In genomic region chr13:52108349-52108921, GRCm38 (mm10) we compare ENCODE assay signal across 15 mouse cellular contexts.
DNase-seq lines count a peak whose midpoint lies in the region; ATAC-seq and TF ChIP-seq lines count a peak whose summit lies in the region.
"Had no signal": no experiment of that assay in that cellular context is flagged by ENCODE, and none has a peak within 500 bp of the region (broad histone marks: within the 10 kb centered on the region; RNA-seq: fewer than 3 reads in every experiment).

No protein-coding gene starts in this region.

- no peaks in the 10 kb centered on the region for H3K9me3 ChIP-seq in embryonic facial prominence, embryonic 14.5 days (ENCODE audit: control insufficient read depth, low read length)
- H3K9me3 ChIP-seq in hindbrain, embryonic 11.5 days (ENCODE audit: control insufficient read depth, low read length): no peaks in the 10 kb centered on the region
- no peaks in the 10 kb centered on the region for H3K9me3 ChIP-seq in midbrain, embryonic 13.5 days
- H3K9me3 ChIP-seq: heart, embryonic 13.5 days; lung, embryonic 15.5 days had no signal

- peak; percentile 81 for DNase-seq in brain, embryonic 14.5 days (ENCODE audit: low read depth)
- peak; percentile 27 for DNase-seq in embryonic facial prominence, embryonic 14.5 days (ENCODE audit: low spot score)
- peak; percentile 72 for DNase-seq in hindbrain, embryonic 11.5 days (ENCODE audit: low spot score)
- DNase-seq in layer of hippocampus, postnatal 36 days: no peak
- no peak for DNase-seq in layer of hippocampus, adult 9-11 months
- DNase-seq in kidney, adult 18-20 months: no peak
- DNase-seq: cerebellum, postnatal 36 days; gastrocnemius, postnatal 10 days; kidney, postnatal 14 days had no signal

- ATAC-seq in embryonic facial prominence, embryonic 14.5 days (ENCODE audit: low read depth): peak; percentile 41; the same call in 1 of the 2 replicates
- peak; percentile 92 for ATAC-seq in hindbrain, embryonic 11.5 days (ENCODE audit: low FRiP score)
- peak; percentile 85 for ATAC-seq in midbrain, embryonic 13.5 days
- ATAC-seq in granulocyte monocyte progenitor cell, adult 5-6 weeks (replicated peaks; ENCODE audit: poor library complexity, severe bottlenecking): no peak
- ATAC-seq: CD4-positive, CD25-positive, alpha-beta regulatory T cell, adult 4 months had no signal

- no peak overlapping the region for H3K9ac ChIP-seq in embryonic facial prominence, embryonic 14.5 days (ENCODE audit: low read depth, low read length)
- no peak overlapping the region for H3K9ac ChIP-seq in hindbrain, embryonic 11.5 days (ENCODE audit: low read depth, low read length)
- no peak overlapping the region for H3K9ac ChIP-seq in midbrain, embryonic 13.5 days (replicated peaks)
- H3K9ac ChIP-seq: heart, embryonic 13.5 days; lung, embryonic 15.5 days had no signal

- H3K36me3 ChIP-seq in embryonic facial prominence, embryonic 14.5 days (ENCODE audit: control insufficient read depth, insufficient read depth, low read length): no peaks in the 10 kb centered on the region
- no peaks in the 10 kb centered on the region for H3K36me3 ChIP-seq in hindbrain, embryonic 11.5 days (ENCODE audit: control insufficient read depth, insufficient read depth, low read length)
- H3K36me3 ChIP-seq in midbrain, embryonic 13.5 days: no peaks in the 10 kb centered on the region
- H3K36me3 ChIP-seq: heart, embryonic 13.5 days; lung, embryonic 15.5 days had no signal

- H3K27ac ChIP-seq in embryonic facial prominence, embryonic 14.5 days (replicated peaks; ENCODE audit: low read depth, low read length): no peak overlapping the region
- peak overlapping the region; percentile 68 for H3K27ac ChIP-seq in hindbrain, embryonic 11.5 days (ENCODE audit: low read depth, low read length)
- peak overlapping the region; percentile 62 for H3K27ac ChIP-seq in midbrain, embryonic 13.5 days
- H3K27ac ChIP-seq: heart, embryonic 13.5 days; left cerebral cortex, adult 2 months; lung, embryonic 15.5 days had no signal

- 35% methylated on average over 8 of the region's 8 CpGs for WGBS in embryonic facial prominence, embryonic 14.5 days
- WGBS in hindbrain, embryonic 11.5 days: 18% methylated on average over 8 of the region's 8 CpGs
- 8% methylated on average over 8 of the region's 8 CpGs for WGBS in midbrain, embryonic 13.5 days

- H3K4me1 ChIP-seq in embryonic facial prominence, embryonic 14.5 days (ENCODE audit: control insufficient read depth, insufficient read depth, low read length): peaks cover 28% of the 10 kb centered on the region
- H3K4me1 ChIP-seq in hindbrain, embryonic 11.5 days (replicated peaks; ENCODE audit: control insufficient read depth, insufficient read depth, low read length): peaks cover 8% of the 10 kb centered on the region
- peaks cover 30% of the 10 kb centered on the region for H3K4me1 ChIP-seq in midbrain, embryonic 13.5 days (replicated peaks)

- no peak for TF ChIP-seq CTCF in brain, embryonic 14.5 days (IDR thresholded peaks at IDR 0.05; ENCODE audit: borderline replicate concordance, extremely low read depth, insufficient read depth, insufficient read length)

- H3K4me2 ChIP-seq in embryonic facial prominence, embryonic 14.5 days (ENCODE audit: low read depth, low read length): no peak overlapping the region
- no peak overlapping the region for H3K4me2 ChIP-seq in hindbrain, embryonic 11.5 days (replicated peaks; ENCODE audit: low read depth, low read length)
- 0 out of 2 replicates have a peak overlapping the region, but pooled peaks have one; percentile 11 for H3K4me2 ChIP-seq in midbrain, embryonic 13.5 days (replicated peaks)
- H3K4me2 ChIP-seq: heart, embryonic 13.5 days; lung, embryonic 15.5 days had no signal

- no peak overlapping the region for H3K4me3 ChIP-seq in embryonic facial prominence, embryonic 14.5 days (ENCODE audit: low read depth, low read length)
- H3K4me3 ChIP-seq in hindbrain, embryonic 11.5 days (ENCODE audit: low read depth, low read length): no peak overlapping the region
- H3K4me3 ChIP-seq in midbrain, embryonic 13.5 days (replicated peaks): no peak overlapping the region
- H3K4me3 ChIP-seq: heart, embryonic 13.5 days; left cerebral cortex, adult 2 months; lung, embryonic 15.5 days had no signal

- no peaks in the 10 kb centered on the region for H3K27me3 ChIP-seq in embryonic facial prominence, embryonic 14.5 days (replicated peaks; ENCODE audit: control insufficient read depth, insufficient read depth, low read length)
- H3K27me3 ChIP-seq in hindbrain, embryonic 11.5 days (ENCODE audit: control insufficient read depth, insufficient read depth, low read length): no peaks in the 10 kb centered on the region
- H3K27me3 ChIP-seq in midbrain, embryonic 13.5 days: peaks cover 24% of the 10 kb centered on the region
- H3K27me3 ChIP-seq: heart, embryonic 13.5 days; lung, embryonic 15.5 days had no signal

- TF ChIP-seq POLR2A in brain, embryonic 14.5 days (IDR thresholded peaks at IDR 0.05; ENCODE audit: borderline replicate concordance, extremely low read depth, insufficient read depth, insufficient read length, poor library complexity, severe bottlenecking): no peak

Comparison
In these comparisons a context has a peak if more than half of its experiments do, and no peak if none do; other contexts are left out.
1. DNase-seq: peak in brain, embryonic 14.5 days (single experiment), embryonic facial prominence, embryonic 14.5 days (single experiment) and hindbrain, embryonic 11.5 days (single experiment); none in layer of hippocampus, postnatal 36 days (0 of 2), layer of hippocampus, adult 9-11 months (single experiment) and kidney, adult 18-20 months (single experiment).